Mouse (Mus musculus): Measurements from ENCODE around the gene Nt5c2.

The Nt5c2 gene

DNA sequence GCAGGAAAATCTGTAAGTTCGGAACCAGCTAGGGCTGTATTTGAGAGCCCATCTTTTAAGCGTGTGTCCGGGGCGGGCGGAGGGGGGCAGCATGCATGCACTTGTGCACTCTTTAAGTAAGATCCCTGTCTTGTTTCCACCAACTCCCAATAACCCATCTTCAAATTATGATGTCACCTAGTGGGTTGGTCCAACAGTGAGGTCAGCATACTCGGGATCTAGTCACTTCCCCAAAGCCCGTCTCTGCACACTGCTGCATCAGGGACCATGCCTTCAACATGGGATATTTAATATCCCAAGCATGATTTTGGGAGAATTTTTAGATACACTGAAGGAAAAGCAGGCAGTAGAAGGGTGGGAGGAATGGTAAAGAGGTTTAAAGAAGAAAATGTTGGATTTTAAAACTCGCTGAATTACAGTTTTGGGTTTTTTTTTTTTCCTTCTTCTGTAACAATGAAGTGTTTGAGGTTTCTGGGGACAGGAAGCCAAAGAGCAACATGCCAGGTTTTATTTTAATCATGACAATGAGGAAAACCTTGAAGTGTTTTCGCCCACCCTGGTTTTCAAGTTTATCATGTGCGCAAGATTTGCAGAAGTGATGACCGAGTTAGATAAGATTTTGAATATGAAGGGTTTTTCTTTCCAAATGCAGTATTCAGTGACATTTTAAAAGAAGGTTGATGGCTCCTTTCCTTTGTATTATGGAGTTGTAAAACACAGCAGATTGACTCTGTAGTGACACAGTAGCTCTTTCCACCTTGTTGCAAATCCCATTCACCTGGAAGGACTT lies 177.5 kb downstream of the Nt5c2 start:
- no peak for DNase-seq

DNA sequence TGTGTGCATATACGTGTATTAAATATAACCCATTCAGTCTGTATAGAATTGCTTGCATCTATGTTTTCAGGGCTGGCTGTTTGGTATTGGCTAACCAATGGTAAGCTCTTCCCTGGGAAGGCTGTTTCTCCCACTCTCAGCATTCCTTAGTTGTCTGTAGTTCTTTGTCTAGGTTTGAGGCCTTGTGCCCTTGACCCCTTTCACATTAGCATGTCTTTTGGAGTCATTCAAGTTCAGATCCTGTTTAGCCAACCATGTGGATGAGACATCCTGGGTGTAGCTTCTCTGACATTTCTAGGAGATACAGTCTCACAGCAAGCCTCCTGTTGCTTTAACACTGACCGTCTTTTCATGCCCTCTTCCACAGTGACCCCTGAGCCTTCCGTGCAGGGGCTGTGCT lies 178.9 kb downstream of the Nt5c2 start:
- DNase-seq: no peak

DNA sequence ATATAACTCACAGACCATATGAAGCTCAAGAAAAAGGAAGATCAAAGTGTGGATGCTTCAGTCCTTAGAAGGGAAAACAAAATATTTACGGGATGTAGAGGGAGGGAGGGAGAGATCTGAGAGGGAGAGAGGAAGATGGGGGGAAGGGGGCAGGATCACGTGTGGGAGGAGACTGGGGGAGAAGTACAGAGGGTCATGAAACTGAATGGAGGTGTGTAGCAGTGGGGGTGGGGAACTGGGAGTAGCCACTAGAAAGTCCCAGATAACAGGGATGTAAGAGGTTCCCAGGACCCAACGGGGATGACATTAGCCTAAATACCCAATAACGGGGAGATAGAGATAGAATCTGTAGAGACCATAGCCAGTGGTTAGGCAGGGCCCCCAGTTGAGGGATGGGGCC lies 179.6 kb downstream of the Nt5c2 start:
- DNase-seq: no peak

DNA sequence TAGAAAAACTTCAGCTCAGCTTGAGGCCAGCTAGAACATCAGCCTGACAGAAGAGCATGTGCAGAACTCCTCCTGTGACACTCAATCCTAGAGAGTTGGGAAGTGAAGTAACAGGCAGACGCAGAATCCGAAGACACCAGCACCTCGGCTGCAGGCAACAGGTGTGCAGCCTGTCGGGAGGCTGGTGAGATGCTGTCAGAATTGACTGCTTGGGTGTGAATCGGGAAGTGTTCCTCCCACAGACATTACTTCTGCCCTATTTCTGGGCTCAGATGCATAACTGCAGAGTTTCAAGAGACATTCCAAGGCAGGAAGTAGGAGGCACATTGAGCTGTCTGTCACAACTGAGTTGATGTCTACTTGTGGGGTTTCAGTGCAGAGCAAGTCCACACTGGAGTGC lies 180.7 kb downstream of the Nt5c2 start:
- DNase-seq: no peak

All from kidney, postnatal 36 days (tissue).